Mouse (Mus musculus) ES-E14 (cell line): ENCODE results near the gene Trim7.

ENCODE experiments used
- CHD2 ChIP-seq: IDR thresholded peaks from 2 replicates; pipeline ENCODE4 v1.6.1; 2014; ENCODE audit warnings: mild to moderate bottlenecking, low read depth, low read length, inconsistent platforms
- HCFC1 ChIP-seq: IDR thresholded peaks from 2 replicates; pipeline ENCODE4 v1.6.1; 2012; ENCODE audit warnings: low read length, inconsistent platforms, borderline replicate concordance; ENCODE audit not compliant: insufficient read depth
- MAFK ChIP-seq: IDR thresholded peaks from 2 replicates; pipeline ENCODE4 v1.6.1; 2014; ENCODE audit warnings: mild to moderate bottlenecking, low read depth, low read length, inconsistent platforms; ENCODE audit not compliant: insufficient read depth
- ZC3H11A ChIP-seq: IDR thresholded peaks from 2 replicates; pipeline ENCODE4 v1.6.1; 2012; ENCODE audit warnings: low read depth, mild to moderate bottlenecking, inconsistent platforms, low read length, borderline replicate concordance
- ZNF384 ChIP-seq: IDR thresholded peaks from 2 replicates; pipeline ENCODE4 v1.6.1; 2012; ENCODE audit warnings: low read depth, low read length, inconsistent platforms

- no peak for TF ChIP-seq MAFK
- TF ChIP-seq HCFC1: no peak
- TF ChIP-seq CHD2: no peak
- TF ChIP-seq ZNF384: no peak
- TF ChIP-seq ZC3H11A: no peak
Measured at GRCm38 (mm10) chr11:48826752-48827096, 784 bp downstream of the Trim7 start.
